In genomic region chr15:80554860-80555822, GRCm38 (mm10) we compare ENCODE assay signal across 30 mouse cellular contexts. TPM values are rescaled to one million over a fixed set of nuclear protein-coding genes. Genes with fewer than 3 reads are reported as not detected.
A peak's percentile ranks its signal among the peaks of the same experiment; 100 is the strongest.
DNase-seq lines count a peak whose midpoint lies in the region; ATAC-seq and TF ChIP-seq lines count a peak whose summit lies in the region.
"Had no signal": no experiment of that assay in that cellular context is flagged by ENCODE, and none has a peak within 500 bp of the region (broad histone marks: within the 10 kb centered on the region; RNA-seq: fewer than 3 reads in every experiment).

No protein-coding gene starts in this region.

- no peaks in the 10 kb centered on the region for H3K9me3 ChIP-seq in midbrain, postnatal 0 days (ENCODE audit: low read length)
- H3K9me3 ChIP-seq in kidney, embryonic 14.5 days (ENCODE audit: control insufficient read depth, low read length), result no peaks in the 10 kb centered on the region
- H3K9me3 ChIP-seq: embryonic facial prominence, embryonic 15.5 days; heart, embryonic 15.5 days; limb, embryonic 12.5 days; liver, embryonic 15.5 days; midbrain, embryonic 13.5 days had no signal

- H3K4me3 ChIP-seq in thymus, adult 2 months (ENCODE audit: control insufficient read depth, insufficient read depth, low read length), result no peak overlapping the region
- no peak overlapping the region for H3K4me3 ChIP-seq in midbrain, postnatal 0 days (ENCODE audit: low read depth, low read length)
- no peak overlapping the region for H3K4me3 ChIP-seq in kidney, embryonic 14.5 days (ENCODE audit: low read length)
- H3K4me3 ChIP-seq: embryonic facial prominence, embryonic 15.5 days; gastrocnemius, adult 2 months; heart, embryonic 15.5 days; limb, embryonic 12.5 days; liver, embryonic 15.5 days; midbrain, embryonic 13.5 days had no signal

- no peak overlapping the region for H3K9ac ChIP-seq in midbrain, postnatal 0 days (replicated peaks; ENCODE audit: low read length, poor library complexity, severe bottlenecking)
- H3K9ac ChIP-seq in kidney, embryonic 14.5 days (ENCODE audit: low read depth, low read length), result no peak overlapping the region
- H3K9ac ChIP-seq: embryonic facial prominence, embryonic 15.5 days; heart, embryonic 15.5 days; limb, embryonic 12.5 days; liver, embryonic 15.5 days; midbrain, embryonic 13.5 days had no signal

- no peak overlapping the region for H3K4me2 ChIP-seq in midbrain, postnatal 0 days (ENCODE audit: low read depth, low read length, poor library complexity, severe bottlenecking)
- H3K4me2 ChIP-seq in kidney, embryonic 14.5 days (replicated peaks; ENCODE audit: low read depth, low read length), result no peak overlapping the region
- H3K4me2 ChIP-seq: embryonic facial prominence, embryonic 15.5 days; heart, embryonic 15.5 days; limb, embryonic 12.5 days; liver, embryonic 15.5 days; midbrain, embryonic 13.5 days had no signal

- TF ChIP-seq CTCF in thymus, adult 2 months (IDR thresholded peaks at IDR 0.05; ENCODE audit: borderline replicate concordance, control insufficient read depth, extremely low read depth, insufficient read depth, low read length, poor library complexity), result no peak
- peak; percentile 11 for TF ChIP-seq CTCF in Patski (IDR thresholded peaks at IDR 0.05)
- TF ChIP-seq CTCF in midbrain, postnatal 0 days (IDR thresholded peaks at IDR 0.05), result no peak

- H3K27ac ChIP-seq in thymus, adult 2 months (ENCODE audit: control insufficient read depth, insufficient read depth, low read length), result no peak overlapping the region
- H3K27ac ChIP-seq in midbrain, postnatal 0 days (ENCODE audit: low read depth, low read length), result no peak overlapping the region
- H3K27ac ChIP-seq in kidney, embryonic 14.5 days (ENCODE audit: low read depth, low read length), result no peak overlapping the region
- H3K27ac ChIP-seq: embryonic facial prominence, embryonic 15.5 days; gastrocnemius, adult 2 months; heart, embryonic 15.5 days; limb, embryonic 12.5 days; liver, embryonic 15.5 days; midbrain, embryonic 13.5 days had no signal

- CTCF ChIA-PET in Patski (lab: Charles Lee), result no interaction called here

- H3K27me3 ChIP-seq in thymus, adult 2 months (ENCODE audit: control insufficient read depth, insufficient read depth, low read length), result no peaks in the 10 kb centered on the region
- peaks cover 13% of the 10 kb centered on the region for H3K27me3 ChIP-seq in Patski
- no peaks in the 10 kb centered on the region for H3K27me3 ChIP-seq in midbrain, postnatal 0 days (ENCODE audit: insufficient read depth, low read length)
- H3K27me3 ChIP-seq in kidney, embryonic 14.5 days (ENCODE audit: control insufficient read depth, insufficient read depth, low read length), result no peaks in the 10 kb centered on the region
- H3K27me3 ChIP-seq: embryonic facial prominence, embryonic 15.5 days; heart, embryonic 15.5 days; midbrain, embryonic 13.5 days had no signal

- TF ChIP-seq POLR2A in thymus, adult 2 months (IDR thresholded peaks at IDR 0.05; ENCODE audit: control insufficient read depth, extremely low read depth, insufficient read depth, low read length, poor library complexity), result no peak

- POLR2A ChIA-PET in Patski (lab: Charles Lee), result no interaction called here

- no peak for ATAC-seq in Patski
- peak; percentile 71 for ATAC-seq in inflammation-experienced regulatory T-cells, adult 6 months
- ATAC-seq in midbrain, postnatal 0 days (ENCODE audit: low FRiP score), result no peak
- no peak for ATAC-seq in kidney, embryonic 14.5 days (ENCODE audit: low FRiP score, low TSS enrichment)
- ATAC-seq: lung, postnatal 0 days; midbrain, embryonic 13.5 days had no signal

- DNase-seq in thymus, adult 2 months, result peak; percentile 48
- no peak for DNase-seq in thymus, postnatal 4 days
- DNase-seq in Patski (ENCODE audit: low read depth, low spot score), result no peak
- peak; percentile 53 to 70 for DNase-seq in thymus, postnatal 36 days
- DNase-seq in midbrain, postnatal 0 days (ENCODE audit: low spot score), result no peak
- DNase-seq in cerebellum, postnatal 14 days, result no peak
- DNase-seq: adrenal gland, postnatal 10 days; cerebellum, adult 11 months; cerebellum, postnatal 25 days; gastrocnemius, adult 2 months; heart, adult 18-20 months; kidney, adult 9 months; kidney, postnatal 4 days; layer of hippocampus, adult 9-11 months; right cerebral cortex, postnatal 25 days had no signal

- WGBS in thymus, adult 2 months, result 20% methylated on average over 6 of the region's 6 CpGs
- WGBS in midbrain, postnatal 0 days, result 93% methylated on average over 6 of the region's 6 CpGs
- WGBS in kidney, embryonic 14.5 days, result 93% methylated on average over 6 of the region's 6 CpGs

- H3K4me1 ChIP-seq in thymus, adult 2 months (replicated peaks; ENCODE audit: control insufficient read depth, insufficient read depth, low read length), result peaks cover 24% of the 10 kb centered on the region
- H3K4me1 ChIP-seq in midbrain, postnatal 0 days (ENCODE audit: insufficient read depth, low read length), result no peaks in the 10 kb centered on the region
- H3K4me1 ChIP-seq in kidney, embryonic 14.5 days (ENCODE audit: control insufficient read depth, insufficient read depth, low read length), result no peaks in the 10 kb centered on the region
- H3K4me1 ChIP-seq: embryonic facial prominence, embryonic 15.5 days; limb, embryonic 12.5 days; liver, embryonic 15.5 days; midbrain, embryonic 13.5 days had no signal

- H3K36me3 ChIP-seq in thymus, adult 2 months (ENCODE audit: control insufficient read depth, insufficient read depth, low read length), result no peaks in the 10 kb centered on the region
- no peaks in the 10 kb centered on the region for H3K36me3 ChIP-seq in midbrain, postnatal 0 days (ENCODE audit: insufficient read depth, low read length)
- no peaks in the 10 kb centered on the region for H3K36me3 ChIP-seq in kidney, embryonic 14.5 days (ENCODE audit: control insufficient read depth, insufficient read depth, low read length)
- H3K36me3 ChIP-seq: embryonic facial prominence, embryonic 15.5 days; heart, embryonic 15.5 days; limb, embryonic 12.5 days; liver, embryonic 15.5 days; midbrain, embryonic 13.5 days had no signal

- in situ Hi-C loops in Patski (cut with MboI; ENCODE audit: low pct_unique_long_range_greater_than_20kb), result no loop called here

RNA-seq across cellular contexts. Expression of gene Enthd1, which starts 9.8 kb away (rescaled TPM):
- polyA plus RNA-seq in thymus, adult 2 months (2012; rRNA removed), result 0.09 TPM in 2 replicates
- polyA plus RNA-seq in Patski (2021), result not detected
- polyA plus RNA-seq in inflammation-experienced regulatory T-cells, adult 6 months (2017; shearing (Covaris generic)), result under 1 TPM in 2 of 3 experiments, not detected in 1; 0.23 to 0.50 TPM
- total RNA-seq in midbrain, postnatal 0 days (2014; rRNA removed), result not detected in 2 replicates
- not detected in 2 replicates for polyA plus RNA-seq in midbrain, postnatal 0 days (2015; fragmentation: Nextera tagmentation; extraction: Ambion mirVana)
- polyA plus RNA-seq in kidney, embryonic 14.5 days (2014; fragmentation: Nextera tagmentation; extraction: Ambion mirVana), result not detected in 2 replicates
- total RNA-seq: adrenal gland, postnatal 10 days; gastrocnemius, adult 2 months; heart, adult 18-20 months; left cerebral cortex, adult 8-10 months had no signal
- polyA plus RNA-seq: embryonic facial prominence, embryonic 15.5 days; forebrain, embryonic 11.5 days; heart, embryonic 15.5 days; hindbrain, embryonic 11.5 days; intestine, embryonic 14.5 days; limb, embryonic 12.5 days; liver, embryonic 15.5 days; lung, postnatal 0 days; midbrain, embryonic 13.5 days; neural tube, embryonic 14.5 days; stomach, embryonic 14.5 days; urinary bladder, adult 2 months had no signal

RNA-seq across cellular contexts. Expression of gene Grap2, which starts 17.3 kb away (rescaled TPM):
- polyA plus RNA-seq in thymus, adult 2 months (2012; rRNA removed), result 139 and 162 TPM in 2 replicates
- not detected for polyA plus RNA-seq in Patski (2021)
- 10 to 100 TPM; 27.9 to 51.6 (median 43.6) TPM for polyA plus RNA-seq in inflammation-experienced regulatory T-cells, adult 6 months (2017; shearing (Covaris generic))
- 0.19 and 0.66 TPM in 2 replicates for total RNA-seq in midbrain, postnatal 0 days (2014; rRNA removed)
- polyA plus RNA-seq in midbrain, postnatal 0 days (2015; fragmentation: Nextera tagmentation; extraction: Ambion mirVana), result 0.07 TPM in 1 of 2 replicates, not detected in the other
- polyA plus RNA-seq in kidney, embryonic 14.5 days (2014; fragmentation: Nextera tagmentation; extraction: Ambion mirVana), result 0.84 and 1.3 TPM in 2 replicates

Comparison
In these comparisons a context has a peak if more than half of its experiments do, and no peak if none do; other contexts are left out.
1. DNase-seq: peak in thymus, adult 2 months (single experiment) and thymus, postnatal 36 days (2 of 2); none in thymus, postnatal 4 days (single experiment), Patski (single experiment), midbrain, postnatal 0 days (single experiment) and cerebellum, postnatal 14 days (0 of 2).
2. RNA of gene Grap2, which starts 17.3 kb away (polyA plus RNA-seq): 139 to 162 TPM in thymus, adult 2 months and 27.9 to 51.6 TPM in inflammation-experienced regulatory T-cells, adult 6 months; 0.84 to 1.3 TPM in kidney, embryonic 14.5 days, 0.07 TPM in midbrain, postnatal 0 days and not detected in Patski (single experiment); every median in the first group is over 10 times any median in the second.